Mouse (Mus musculus): Measurements from ENCODE around the gene Pde4d. TPM values are rescaled to one million over a fixed set of nuclear protein-coding genes. Genes with fewer than 3 reads are reported as not detected.

Gene Pde4d
- polyA plus RNA-seq, 1 experiment from 2014 or later, result 8.7 TPM

GRCm38 (mm10) chr13:108677056-108677455 lies 227.3 kb downstream of the Pde4d start:
- no peaks in the 10 kb centered on the region for H3K27me3 ChIP-seq (ENCODE audit: control insufficient read depth, insufficient read depth, low read length)
- no peak overlapping the region for H3K4me2 ChIP-seq
- no peak overlapping the region for H3K9ac ChIP-seq (ENCODE audit: low read length)
- no peak overlapping the region for H3K4me3 ChIP-seq (ENCODE audit: low read depth, low read length)
- no peak for ATAC-seq (ENCODE audit: low FRiP score)
- H3K36me3 ChIP-seq (ENCODE audit: control insufficient read depth, insufficient read depth, low read length), result no peaks in the 10 kb centered on the region
- no peak overlapping the region for H3K27ac ChIP-seq (ENCODE audit: low read depth, low read length)
- H3K4me1 ChIP-seq (ENCODE audit: control insufficient read depth, insufficient read depth, low read length), result no peaks in the 10 kb centered on the region
- DNase-seq (ENCODE audit: low spot score, missing footprints), result no peak
- H3K9me3 ChIP-seq (ENCODE audit: control insufficient read depth, low read length), result no peaks in the 10 kb centered on the region

DNA sequence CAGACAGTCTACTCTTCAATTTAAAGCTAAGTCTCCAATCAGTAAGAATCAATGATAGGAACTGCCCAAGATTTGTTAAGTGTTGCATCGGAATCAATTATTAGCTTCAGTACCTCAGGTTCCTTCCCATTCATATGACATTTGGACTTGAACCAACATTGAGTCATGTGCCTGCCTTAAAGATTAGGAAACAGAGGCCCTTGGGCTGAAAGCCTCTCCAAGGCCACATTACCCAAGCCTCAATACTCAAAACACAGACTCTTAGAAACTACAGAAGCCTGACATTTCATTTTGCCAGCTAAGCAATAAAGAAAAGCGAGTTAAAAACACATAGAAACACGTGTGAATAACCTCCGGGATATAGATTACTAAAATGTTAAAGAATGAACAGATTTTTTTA lies 233.3 kb downstream of the Pde4d start:
- Histone ChIP-seq H3K4me1 (ENCODE audit: control insufficient read depth, insufficient read depth, low read length) (no peaks in the 10 kb centered on the region), H3K9me3 (ENCODE audit: control insufficient read depth, low read length) (no peaks in the 10 kb centered on the region), H3K4me2 (no peak overlapping the region), H3K9ac (ENCODE audit: low read length) (no peak overlapping the region), H3K36me3 (ENCODE audit: control insufficient read depth, insufficient read depth, low read length) (no peaks in the 10 kb centered on the region), H3K27ac (ENCODE audit: low read depth, low read length) (no peak overlapping the region), H3K27me3 (ENCODE audit: control insufficient read depth, insufficient read depth, low read length) (no peaks in the 10 kb centered on the region), H3K4me3 (ENCODE audit: low read depth, low read length) (no peak overlapping the region)
- DNase-seq (ENCODE audit: low spot score, missing footprints), result no peak
- 92% methylated on average over 4 of the region's 4 CpGs for WGBS
- ATAC-seq (ENCODE audit: low FRiP score), result no peak

GRCm38 (mm10) chr13:108685817-108686216 lies 236.1 kb downstream of the Pde4d start:
- no peak overlapping the region for H3K4me3 ChIP-seq (ENCODE audit: low read depth, low read length)
- no peak overlapping the region for H3K27ac ChIP-seq (ENCODE audit: low read depth, low read length)
- no peaks in the 10 kb centered on the region for H3K4me1 ChIP-seq (ENCODE audit: control insufficient read depth, insufficient read depth, low read length)
- no peaks in the 10 kb centered on the region for H3K36me3 ChIP-seq (ENCODE audit: control insufficient read depth, insufficient read depth, low read length)
- no peak for ATAC-seq (ENCODE audit: low FRiP score)
- H3K9ac ChIP-seq (ENCODE audit: low read length), result no peak overlapping the region
- DNase-seq (ENCODE audit: low spot score, missing footprints), result no peak
- H3K9me3 ChIP-seq (ENCODE audit: control insufficient read depth, low read length), result no peaks in the 10 kb centered on the region
- H3K27me3 ChIP-seq (ENCODE audit: control insufficient read depth, insufficient read depth, low read length), result no peaks in the 10 kb centered on the region
- WGBS, result 93% methylated on average over 7 of the region's 7 CpGs
- no peak overlapping the region for H3K4me2 ChIP-seq

GRCm38 (mm10) chr13:108686262-108686661 lies 236.5 kb downstream of the Pde4d start:
- no peaks in the 10 kb centered on the region for H3K36me3 ChIP-seq (ENCODE audit: control insufficient read depth, insufficient read depth, low read length)
- H3K27ac ChIP-seq (ENCODE audit: low read depth, low read length), result no peak overlapping the region
- no peaks in the 10 kb centered on the region for H3K27me3 ChIP-seq (ENCODE audit: control insufficient read depth, insufficient read depth, low read length)
- DNase-seq (ENCODE audit: low spot score, missing footprints), result no peak
- no peaks in the 10 kb centered on the region for H3K9me3 ChIP-seq (ENCODE audit: control insufficient read depth, low read length)
- no peaks in the 10 kb centered on the region for H3K4me1 ChIP-seq (ENCODE audit: control insufficient read depth, insufficient read depth, low read length)
- 92% methylated on average over 2 of the region's 2 CpGs for WGBS
- H3K9ac ChIP-seq (ENCODE audit: low read length), result no peak overlapping the region
- no peak overlapping the region for H3K4me3 ChIP-seq (ENCODE audit: low read depth, low read length)
- H3K4me2 ChIP-seq, result no peak overlapping the region
- no peak for ATAC-seq (ENCODE audit: low FRiP score)

GRCm38 (mm10) chr13:108686807-108687206 lies 237.1 kb downstream of the Pde4d start:
- no peak overlapping the region for H3K9ac ChIP-seq (ENCODE audit: low read length)
- 84% methylated on average over 4 of the region's 4 CpGs for WGBS
- H3K9me3 ChIP-seq (ENCODE audit: control insufficient read depth, low read length), result no peaks in the 10 kb centered on the region
- H3K4me3 ChIP-seq (ENCODE audit: low read depth, low read length), result no peak overlapping the region
- no peaks in the 10 kb centered on the region for H3K36me3 ChIP-seq (ENCODE audit: control insufficient read depth, insufficient read depth, low read length)
- H3K27me3 ChIP-seq (ENCODE audit: control insufficient read depth, insufficient read depth, low read length), result no peaks in the 10 kb centered on the region
- DNase-seq (ENCODE audit: low spot score, missing footprints), result no peak
- no peak overlapping the region for H3K27ac ChIP-seq (ENCODE audit: low read depth, low read length)
- ATAC-seq (ENCODE audit: low FRiP score), result no peak
- no peak overlapping the region for H3K4me2 ChIP-seq
- no peaks in the 10 kb centered on the region for H3K4me1 ChIP-seq (ENCODE audit: control insufficient read depth, insufficient read depth, low read length)

GRCm38 (mm10) chr13:108692883-108693550 lies 243.3 kb downstream of the Pde4d start:
- no peaks in the 10 kb centered on the region for H3K36me3 ChIP-seq (ENCODE audit: control insufficient read depth, insufficient read depth, low read length)
- DNase-seq (ENCODE audit: low spot score, missing footprints) (no peak), ATAC-seq (ENCODE audit: low FRiP score) (no peak)
- 86% methylated on average over 12 of the region's 12 CpGs for WGBS
- no peaks in the 10 kb centered on the region for H3K4me1 ChIP-seq (ENCODE audit: control insufficient read depth, insufficient read depth, low read length)
- no peaks in the 10 kb centered on the region for H3K27me3 ChIP-seq (ENCODE audit: control insufficient read depth, insufficient read depth, low read length)
- no peak overlapping the region for H3K4me3 ChIP-seq (ENCODE audit: low read depth, low read length)
- no peaks in the 10 kb centered on the region for H3K9me3 ChIP-seq (ENCODE audit: control insufficient read depth, low read length)
- H3K9ac ChIP-seq (ENCODE audit: low read length), result no peak overlapping the region
- no peak overlapping the region for H3K27ac ChIP-seq (ENCODE audit: low read depth, low read length)
- H3K4me2 ChIP-seq, result no peak overlapping the region

DNA sequence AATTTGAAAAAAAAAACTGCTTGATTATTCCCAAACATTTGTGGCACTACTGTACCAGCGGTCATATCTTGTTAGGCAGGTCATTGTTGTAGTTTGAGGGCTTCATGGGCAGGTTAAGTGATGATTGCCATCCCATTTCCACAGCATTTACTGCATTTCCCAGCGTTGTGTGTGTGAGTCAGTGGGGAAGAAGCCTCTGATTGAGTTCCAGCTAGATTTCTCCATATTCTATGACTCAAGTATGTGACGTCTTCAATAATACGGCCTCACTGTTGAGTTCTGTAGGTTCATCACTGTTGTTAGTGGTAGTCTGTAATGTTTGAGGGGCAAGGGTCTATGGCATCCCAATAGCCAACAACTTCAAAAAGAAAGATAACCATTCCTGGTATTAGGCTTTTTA lies 255.7 kb downstream of the Pde4d start:
- Histone ChIP-seq H3K9me3 (ENCODE audit: control insufficient read depth, low read length) (no peaks in the 10 kb centered on the region), H3K27me3 (ENCODE audit: control insufficient read depth, insufficient read depth, low read length) (no peaks in the 10 kb centered on the region), H3K4me1 (ENCODE audit: control insufficient read depth, insufficient read depth, low read length) (no peaks in the 10 kb centered on the region), H3K9ac (ENCODE audit: low read length) (no peak overlapping the region), H3K4me3 (ENCODE audit: low read depth, low read length) (no peak overlapping the region), H3K4me2 (no peak overlapping the region), H3K27ac (ENCODE audit: low read depth, low read length) (no peak overlapping the region), H3K36me3 (ENCODE audit: control insufficient read depth, insufficient read depth, low read length) (no peaks in the 10 kb centered on the region)
- ATAC-seq (ENCODE audit: low FRiP score), result no peak
- DNase-seq (ENCODE audit: low spot score, missing footprints), result no peak
- 81% methylated on average over 4 of the region's 4 CpGs for WGBS

DNA sequence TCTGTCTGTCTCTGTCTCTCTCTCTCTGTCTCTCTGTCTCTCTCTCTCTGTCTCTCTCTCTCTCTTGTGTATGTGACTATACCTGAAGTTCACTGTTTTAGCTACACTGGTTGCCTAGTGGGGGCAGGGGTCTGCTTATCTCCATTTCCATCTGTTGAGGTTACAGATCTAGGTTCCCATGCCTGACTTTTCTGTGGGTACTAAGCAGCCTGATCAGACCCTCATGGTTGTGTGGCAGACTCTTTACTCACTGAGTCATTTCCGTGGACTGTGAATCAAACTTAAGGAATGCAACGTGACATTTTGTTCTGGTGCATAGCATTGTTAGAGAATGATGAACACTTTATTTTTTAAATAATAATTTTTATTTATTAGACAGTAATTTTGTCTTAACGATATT lies 264.3 kb downstream of the Pde4d start:
- no peak overlapping the region for H3K27ac ChIP-seq (ENCODE audit: low read depth, low read length)
- no peaks in the 10 kb centered on the region for H3K4me1 ChIP-seq (ENCODE audit: control insufficient read depth, insufficient read depth, low read length)
- H3K4me3 ChIP-seq (ENCODE audit: low read depth, low read length), result no peak overlapping the region
- ATAC-seq (ENCODE audit: low FRiP score) (no peak), DNase-seq (ENCODE audit: low spot score, missing footprints) (no peak)
- H3K9ac ChIP-seq (ENCODE audit: low read length), result no peak overlapping the region
- WGBS, result 92% methylated on average over 3 of the region's 3 CpGs
- H3K9me3 ChIP-seq (ENCODE audit: control insufficient read depth, low read length), result no peaks in the 10 kb centered on the region
- no peaks in the 10 kb centered on the region for H3K27me3 ChIP-seq (ENCODE audit: control insufficient read depth, insufficient read depth, low read length)
- no peaks in the 10 kb centered on the region for H3K36me3 ChIP-seq (ENCODE audit: control insufficient read depth, insufficient read depth, low read length)
- H3K4me2 ChIP-seq, result no peak overlapping the region

GRCm38 (mm10) chr13:108715029-108715428 lies 265.3 kb downstream of the Pde4d start:
- Histone ChIP-seq H3K36me3 (ENCODE audit: control insufficient read depth, insufficient read depth, low read length) (no peaks in the 10 kb centered on the region), H3K27me3 (ENCODE audit: control insufficient read depth, insufficient read depth, low read length) (no peaks in the 10 kb centered on the region), H3K9me3 (ENCODE audit: control insufficient read depth, low read length) (no peaks in the 10 kb centered on the region), H3K4me1 (ENCODE audit: control insufficient read depth, insufficient read depth, low read length) (no peaks in the 10 kb centered on the region), H3K27ac (ENCODE audit: low read depth, low read length) (no peak overlapping the region), H3K9ac (ENCODE audit: low read length) (no peak overlapping the region), H3K4me2 (no peak overlapping the region), H3K4me3 (ENCODE audit: low read depth, low read length) (no peak overlapping the region)
- DNase-seq (ENCODE audit: low spot score, missing footprints) (no peak), ATAC-seq (ENCODE audit: low FRiP score) (no peak)
- WGBS, result 92% methylated on average over 3 of the region's 3 CpGs

Measured in midbrain, embryonic 11.5 days (tissue).